Mouse (Mus musculus): ENCODE data around the gene L3mbtl2.
"Not testable (repeated sequence)": the region's sequence is repeated elsewhere in the genome, so short reads cannot be mapped to it uniquely, and the experiment has no call there.

Gene L3mbtl2

DNA sequence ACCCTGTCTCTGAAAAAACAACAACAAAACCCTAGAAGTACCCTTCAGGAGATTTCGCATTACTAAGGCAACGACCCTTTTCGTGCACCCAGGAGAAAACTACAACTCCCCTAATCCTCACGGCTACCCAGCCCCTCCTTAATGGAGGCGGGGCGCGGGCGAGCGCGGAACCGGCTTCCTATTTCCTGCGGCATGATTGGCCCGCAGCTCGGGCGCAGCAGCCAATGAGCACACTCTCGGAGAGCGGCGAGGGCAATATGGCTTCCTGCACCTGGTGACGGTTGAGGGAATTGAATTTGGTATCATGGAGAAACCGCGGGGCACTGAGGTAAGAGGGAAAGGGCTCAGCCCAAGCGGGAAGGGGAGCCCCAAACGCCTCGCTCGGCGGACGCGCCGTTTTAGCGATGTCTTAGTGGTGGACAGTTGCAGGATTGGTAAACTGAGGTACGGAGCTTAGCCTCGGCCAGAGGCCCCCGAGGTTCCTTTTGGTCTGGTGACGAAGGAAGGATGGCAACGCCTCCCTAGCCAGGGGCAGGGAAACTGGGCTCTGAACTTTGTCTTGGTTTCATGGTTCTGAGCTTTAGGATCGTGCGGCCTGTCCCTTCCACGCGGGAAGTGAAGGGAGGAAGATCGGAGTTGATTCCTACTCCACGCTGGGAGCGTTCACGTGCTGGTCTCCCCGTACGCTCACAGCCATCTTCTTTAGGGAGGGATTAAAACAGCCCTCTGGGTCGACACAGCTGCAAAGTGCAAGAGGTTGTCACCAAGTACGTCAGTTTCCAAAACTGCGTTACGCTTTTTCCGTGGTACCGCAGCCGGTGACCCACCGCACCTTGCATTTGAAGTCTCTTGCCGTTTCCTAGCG lies at the start of gene L3mbtl2:
TSS of gene L3mbtl2 (plus strand) at position 193 of the 865 bp plus-strand sequence.
- DNase-seq (ENCODE audit: low read depth in 1 of 2, low spot score in 2 of 2): peak; percentile 68 to 77

- no peak for DNase-seq (ENCODE audit: low read depth in 1 of 2, low spot score in 2 of 2)
Observed at GRCm38 (mm10) chr15:81649516-81650455, 13.9 kb upstream of the L3mbtl2 start.

- DNase-seq (ENCODE audit: low read depth in 1 of 2, low spot score in 2 of 2): no peak
Observed at GRCm38 (mm10) chr15:81650636-81651035, 13.1 kb upstream of the L3mbtl2 start.

DNA sequence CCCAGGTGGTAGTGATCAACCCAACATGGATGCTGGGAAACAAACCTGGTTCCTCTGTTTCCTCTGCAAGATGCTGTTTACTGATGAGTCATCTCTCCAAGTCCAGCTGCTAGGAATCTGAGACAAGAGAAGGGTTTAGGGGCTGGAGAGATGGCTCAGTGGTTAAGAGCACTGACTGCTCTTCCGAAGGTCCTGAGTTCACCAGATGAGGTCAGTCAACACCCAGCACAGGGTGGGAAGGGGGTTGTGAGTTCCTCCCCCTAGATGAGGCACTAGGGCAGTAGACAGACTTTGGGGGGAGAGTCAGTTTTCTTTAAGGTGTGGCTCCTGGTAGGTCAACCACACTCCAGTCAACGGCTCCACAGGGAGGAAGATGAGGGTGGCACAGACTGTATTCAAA lies 2.0 kb upstream of the L3mbtl2 start:
- DNase-seq (ENCODE audit: low read depth in 1 of 2, low spot score in 2 of 2): no peak

DNA sequence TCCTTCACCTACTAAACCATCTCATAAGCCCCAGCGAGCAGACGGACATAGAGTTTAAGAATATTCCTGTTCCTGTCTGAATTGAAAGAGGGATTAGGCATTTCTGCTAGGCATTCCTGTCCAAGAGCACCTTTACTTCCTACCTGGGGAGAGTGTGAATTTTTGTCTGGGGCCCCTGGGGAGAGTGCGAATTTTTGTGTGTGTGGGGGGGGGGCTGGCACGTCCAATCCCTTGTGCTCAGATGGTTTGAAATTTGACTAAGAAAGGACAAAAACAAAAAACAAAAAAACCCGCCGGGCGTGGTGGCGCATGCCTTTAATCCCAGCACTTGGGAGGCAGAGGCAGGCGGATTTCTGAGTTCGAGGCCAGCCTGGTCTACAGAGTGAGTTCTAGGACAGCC lies 408 bp upstream of the L3mbtl2 start:
- no peak for DNase-seq (ENCODE audit: low read depth in 1 of 2, low spot score in 2 of 2)

DNA sequence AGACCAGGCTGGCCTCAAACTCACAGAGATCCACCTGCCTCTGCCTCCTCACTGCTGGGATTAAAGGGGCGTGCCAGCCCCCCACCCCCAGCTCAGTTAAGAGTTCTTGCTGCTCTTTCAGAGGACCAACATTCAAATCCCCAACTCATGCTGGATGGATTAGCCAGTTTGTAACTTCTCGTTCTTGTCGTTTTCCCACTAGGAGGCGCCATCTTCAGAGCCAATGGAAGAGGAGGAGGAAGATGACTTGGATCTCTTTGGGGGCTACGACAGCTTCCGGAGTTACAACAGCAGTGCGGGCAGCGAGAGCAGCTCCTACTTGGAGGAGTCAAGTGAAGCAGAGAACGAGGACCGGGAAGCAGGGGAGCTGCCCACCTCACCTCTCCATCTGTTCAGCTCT lies 3.3 kb downstream of the L3mbtl2 start:
- no peak for DNase-seq (ENCODE audit: low read depth in 1 of 2, low spot score in 2 of 2)

GRCm38 (mm10) chr15:81670231-81670640 lies 6.5 kb downstream of the L3mbtl2 start:
- DNase-seq (ENCODE audit: low read depth in 1 of 2, low spot score in 2 of 2): no peak

DNA sequence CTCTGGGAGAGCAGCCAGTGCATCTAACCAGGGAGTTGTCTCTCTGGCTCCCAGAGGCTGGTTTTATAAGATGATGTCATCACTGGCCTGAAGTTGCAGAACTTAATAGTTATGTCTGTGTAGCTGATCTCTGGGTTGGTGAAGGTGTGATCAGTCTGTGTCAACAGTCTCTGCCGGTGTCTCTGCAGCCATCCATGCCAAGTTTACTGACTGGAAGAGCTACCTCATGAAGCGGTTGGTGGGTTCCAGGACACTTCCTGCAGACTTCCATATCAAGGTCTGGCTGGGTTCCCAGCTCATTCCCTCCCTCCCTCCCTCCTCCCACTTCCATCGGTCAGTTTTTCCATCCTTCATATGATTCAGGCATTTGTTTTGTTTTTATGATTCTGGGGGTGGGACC lies 12.9 kb downstream of the L3mbtl2 start:
- DNase-seq (ENCODE audit: low read depth in 1 of 2, low spot score in 2 of 2): no peak

- DNase-seq (ENCODE audit: low read depth in 1 of 2, low spot score in 2 of 2): no peak
Observed at GRCm38 (mm10) chr15:81680301-81680805, 16.7 kb downstream of the L3mbtl2 start.

GRCm38 (mm10) chr15:81693366-81693966 lies 29.8 kb downstream of the L3mbtl2 start:
- no peak for DNase-seq (ENCODE audit: low read depth in 1 of 2, low spot score in 2 of 2)

DNA sequence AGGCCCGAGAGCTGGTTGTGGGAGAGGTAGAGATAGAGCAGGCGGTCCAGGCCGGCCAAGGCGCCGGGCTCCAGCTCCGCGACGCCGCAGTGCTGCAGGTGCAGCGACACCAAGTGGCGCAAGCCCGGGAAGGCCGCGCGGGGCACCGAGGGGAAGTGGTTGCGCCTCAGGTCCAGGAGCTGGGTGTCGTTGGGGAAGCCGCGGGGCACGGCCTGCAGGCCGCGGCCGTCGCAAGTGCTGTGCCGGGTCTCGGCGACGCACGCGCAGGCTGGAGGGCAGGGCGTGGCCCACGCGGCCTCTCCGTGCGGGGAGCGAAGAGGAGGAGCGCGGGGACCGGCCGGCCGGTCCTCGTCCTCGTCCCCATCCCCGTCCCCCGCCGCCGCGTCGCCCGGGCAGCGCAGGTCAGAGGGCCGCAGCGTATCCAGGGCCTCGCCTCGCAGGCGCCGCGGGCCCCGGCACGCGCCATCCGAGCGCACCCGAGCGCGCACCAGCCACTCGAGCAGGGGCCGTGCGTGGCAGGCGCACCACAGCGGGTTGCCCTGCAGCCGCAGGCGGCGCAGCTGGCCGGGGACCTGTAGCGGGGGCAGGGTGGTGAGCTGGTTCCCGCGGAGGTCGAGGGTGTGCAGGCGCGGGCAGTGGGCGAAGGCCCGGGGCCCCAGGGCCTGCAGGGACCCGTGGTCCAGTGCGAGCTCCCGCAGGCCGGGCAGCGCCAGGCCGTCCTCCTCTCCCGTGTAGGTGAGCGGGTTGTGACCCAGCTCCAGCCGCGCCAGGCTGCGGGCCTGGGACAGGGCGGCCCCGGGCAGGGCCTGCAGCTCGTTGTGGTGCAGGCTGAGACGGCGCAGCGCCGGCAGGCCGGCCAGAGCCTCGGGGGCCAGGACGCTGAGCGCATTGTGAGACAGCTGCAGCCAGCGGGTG lies 30.5 kb downstream of the L3mbtl2 start:
- peak; percentile 67 to 80 for DNase-seq (ENCODE audit: low read depth in 1 of 2, low spot score in 2 of 2)

DNA sequence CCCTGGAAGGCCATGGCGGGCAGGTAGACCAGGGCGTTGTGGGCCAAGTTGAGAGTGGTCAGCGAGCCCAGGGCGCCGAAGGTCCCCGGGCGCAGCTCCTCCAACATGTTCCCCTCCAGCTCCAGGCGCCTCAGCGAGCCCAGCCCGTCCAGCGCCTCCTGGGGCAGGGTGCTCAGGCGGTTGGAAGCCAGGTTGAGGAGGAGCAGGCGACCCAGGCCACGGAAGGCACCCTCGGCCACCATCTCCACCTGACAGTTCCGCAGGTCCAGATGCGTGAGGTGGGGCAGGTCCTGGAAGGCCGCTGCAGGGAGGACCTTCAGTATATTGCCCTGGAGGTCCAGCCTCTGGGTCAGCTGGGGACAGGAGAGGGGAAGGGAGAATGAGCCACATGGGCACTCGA lies 31.2 kb downstream of the L3mbtl2 start:
- DNase-seq (ENCODE audit: low read depth in 1 of 2, low spot score in 2 of 2): no peak

- DNase-seq (ENCODE audit: low read depth in 1 of 2, low spot score in 2 of 2): no peak
Observed at GRCm38 (mm10) chr15:81697175-81697574, 33.5 kb downstream of the L3mbtl2 start, which contains the start of gene Chadl. Chadl (minus strand) TSS chr15:81697287.

DNA sequence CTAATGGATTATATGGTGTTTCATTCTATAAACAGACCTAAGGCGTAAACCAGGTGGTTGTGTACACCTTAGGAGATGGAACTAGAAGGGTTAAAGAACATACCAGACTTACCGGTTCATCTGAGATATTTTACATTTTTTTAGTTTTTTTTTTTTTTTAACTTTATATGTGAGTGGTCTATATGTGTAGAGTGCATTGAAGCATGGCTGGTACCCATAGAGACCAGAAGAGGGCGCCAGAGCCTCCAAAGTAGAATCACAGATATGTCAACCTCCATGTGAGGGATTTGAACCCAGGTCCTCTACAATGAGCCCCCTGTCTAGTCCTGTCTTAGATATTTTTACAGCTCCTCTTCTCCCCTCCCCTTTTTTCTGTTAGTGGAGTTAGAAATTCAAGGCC lies 34.2 kb downstream of the L3mbtl2 start:
- no peak for DNase-seq (ENCODE audit: low read depth in 1 of 2, low spot score in 2 of 2)

GRCm38 (mm10) chr15:81698532-81698931 lies 34.8 kb downstream of the L3mbtl2 start:
- DNase-seq (ENCODE audit: low read depth in 1 of 2, low spot score in 2 of 2): no peak

- DNase-seq (ENCODE audit: low read depth in 1 of 2, low spot score in 2 of 2): no peak
Observed at GRCm38 (mm10) chr15:81700161-81700560, 36.5 kb downstream of the L3mbtl2 start.

GRCm38 (mm10) chr15:81700601-81701000 lies 36.9 kb downstream of the L3mbtl2 start:
- DNase-seq (ENCODE audit: low read depth in 1 of 2, low spot score in 2 of 2): no peak

GRCm38 (mm10) chr15:81701350-81701749 lies 37.7 kb downstream of the L3mbtl2 start:
- DNase-seq (ENCODE audit: low read depth in 1 of 2, low spot score in 2 of 2): not testable (repeated sequence)

GRCm38 (mm10) chr15:81702306-81703093 lies 38.8 kb downstream of the L3mbtl2 start:
- no peak for DNase-seq (ENCODE audit: low read depth in 1 of 2, low spot score in 2 of 2)

Data from monocyte, adult 2 months (primary cell).